Mouse (Mus musculus) gastrocnemius, postnatal 10 days (tissue): ENCODE data around the gene Cass4. TPM values are rescaled to one million over a fixed set of nuclear protein-coding genes. Genes with fewer than 3 reads are reported as not detected.

ENCODE experiments used
- DNase-seq: peaks from one replicate; pipeline ENCODE4 v3.0.0; 2021; ENCODE audit warnings: mixed read lengths
- long read RNA-seq, 2 experiments: library from polyadenylated mRNA; stranded (forward); transcript quantifications; one replicate each; pipeline ENCODE4 v2.0.0; 2021
- total RNA-seq, 2 experiments: library from RNA; stranded (reverse); gene quantifications; 2 replicates each; pipeline ENCODE4 v1.2.3; 2021

The Cass4 gene
- under 1 TPM; 0.26 to 0.41 TPM for total RNA-seq
- long read RNA-seq, experiment 1, partial matches to known transcripts, result 0 of 1 reads
- long read RNA-seq, experiment 1, other reads (novel, unspliced or antisense), result 0 of 1 reads
- long read RNA-seq, experiment 2, result 0 reads

DNA sequence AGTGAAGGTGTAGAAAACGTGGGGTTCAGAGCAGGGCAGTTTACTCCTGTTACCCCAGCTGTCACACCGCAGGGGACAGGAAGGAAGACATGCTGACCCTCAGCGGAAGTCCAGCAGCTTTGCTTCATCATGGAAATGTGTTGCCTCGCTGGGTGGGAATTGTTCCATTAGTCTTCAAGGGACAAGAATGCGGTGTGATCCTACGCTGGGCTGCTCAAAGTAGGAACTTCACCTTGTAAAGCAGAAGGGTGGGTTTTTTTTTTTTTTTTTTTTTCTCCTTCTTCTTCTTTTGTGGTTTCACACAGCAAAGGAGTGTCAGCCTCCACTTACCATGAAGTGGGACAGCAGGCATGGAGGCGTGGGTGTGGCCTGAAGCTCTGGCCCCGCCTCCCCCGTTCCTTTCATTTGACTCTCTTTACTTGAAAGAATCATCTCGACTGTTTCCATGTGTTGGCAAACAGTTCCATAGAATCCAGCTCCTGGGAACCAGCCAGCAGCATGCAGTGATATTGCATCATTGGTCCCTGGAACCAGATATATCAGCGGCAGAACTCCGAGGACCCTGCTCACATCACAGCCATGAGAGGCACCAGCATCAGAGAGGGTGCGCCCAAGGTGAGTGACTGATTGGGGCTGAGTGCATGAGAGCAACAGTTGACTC lies at the start of gene Cass4:
Gene Cass4, plus strand, starts transcription at position 404 of the 661 bp plus-strand sequence.
- DNase-seq, result no peak

DNA sequence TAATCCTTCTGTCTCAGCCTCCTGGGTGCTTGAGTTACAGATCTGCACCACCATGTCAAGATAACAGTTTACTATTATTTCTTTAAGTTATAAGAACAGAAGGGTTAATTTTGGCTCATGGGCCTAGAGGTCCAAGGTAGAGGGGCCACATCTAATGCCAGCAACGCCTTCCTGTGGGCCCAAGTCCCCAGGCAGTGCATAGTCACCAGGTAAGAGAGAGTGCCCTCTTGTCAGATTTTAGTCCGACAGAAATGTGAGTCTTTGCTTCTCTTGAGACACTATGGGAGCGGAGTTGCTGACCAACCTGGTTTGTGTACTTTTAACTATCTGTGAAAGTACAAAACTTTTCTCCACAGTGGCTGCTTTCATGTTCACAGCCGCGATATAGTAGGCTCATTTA lies 48.9 kb upstream of the Cass4 start:
- no peak for DNase-seq

DNA sequence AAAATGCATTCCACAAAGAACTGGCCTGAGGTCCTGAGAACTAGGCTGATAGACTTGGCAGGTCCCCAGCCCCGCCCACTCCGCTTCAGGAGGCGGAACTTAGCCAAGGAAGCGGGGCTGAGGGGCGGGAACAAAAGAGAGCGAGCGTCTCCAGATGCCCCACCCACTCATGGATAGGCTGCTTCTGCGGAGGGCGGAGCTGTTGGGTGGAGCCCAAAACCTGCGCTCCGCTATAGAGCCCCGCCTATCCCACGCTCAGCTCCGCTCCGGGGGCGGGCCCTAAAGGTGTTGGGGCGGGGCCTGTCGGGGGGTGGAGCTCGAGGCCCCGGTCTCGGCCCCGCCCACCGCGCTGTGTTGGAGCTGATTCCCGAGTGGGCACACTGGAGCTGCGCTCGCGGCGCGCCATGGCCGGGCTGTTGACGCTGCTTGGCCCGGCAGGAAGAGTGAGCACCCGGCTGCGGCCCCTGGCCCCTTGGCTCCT lies 48.3 kb upstream of the Cass4 start, which contains the start of gene Fam210b:
Gene Fam210b, plus strand, starts transcription at position 308 of the 481 bp plus-strand sequence.
- peak; percentile 90 for DNase-seq

- DNase-seq, result no peak
These were observed 47.3 kb upstream of the Cass4 start for GRCm38 (mm10) chr2:172346034-172346929.

DNA sequence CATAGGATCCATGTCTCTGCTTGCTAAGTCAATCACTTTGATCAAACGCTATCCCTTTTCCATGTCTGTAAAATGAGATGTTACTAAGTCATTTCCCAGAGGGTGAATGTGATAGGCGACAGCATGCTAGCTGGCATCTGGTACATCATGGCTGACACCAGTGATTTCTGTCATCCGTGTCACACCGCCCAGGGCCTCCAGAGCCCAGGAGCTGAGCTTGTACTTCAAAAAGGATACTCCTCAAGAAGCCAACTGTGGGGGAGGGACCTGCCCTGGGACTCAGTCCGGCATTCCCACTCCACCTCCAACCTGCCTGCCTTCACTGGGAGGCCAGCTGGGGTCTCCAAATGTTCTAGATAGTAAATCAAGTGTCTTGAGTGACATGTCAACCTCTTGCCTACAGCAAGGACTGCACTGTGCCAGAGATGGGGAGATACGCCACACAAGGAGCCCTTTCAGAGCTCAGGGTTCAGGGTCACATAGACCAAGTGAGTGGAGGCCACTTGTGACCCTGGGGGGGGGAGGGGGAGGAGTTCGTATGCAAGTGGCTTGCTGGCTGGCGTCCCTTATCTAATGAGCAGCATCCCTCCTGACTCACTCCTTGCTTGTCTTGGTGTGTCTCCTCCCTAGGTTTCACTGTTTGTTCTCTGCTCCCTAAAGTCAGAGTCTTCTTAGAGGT lies 46.5 kb upstream of the Cass4 start:
- DNase-seq, result no peak

DNA sequence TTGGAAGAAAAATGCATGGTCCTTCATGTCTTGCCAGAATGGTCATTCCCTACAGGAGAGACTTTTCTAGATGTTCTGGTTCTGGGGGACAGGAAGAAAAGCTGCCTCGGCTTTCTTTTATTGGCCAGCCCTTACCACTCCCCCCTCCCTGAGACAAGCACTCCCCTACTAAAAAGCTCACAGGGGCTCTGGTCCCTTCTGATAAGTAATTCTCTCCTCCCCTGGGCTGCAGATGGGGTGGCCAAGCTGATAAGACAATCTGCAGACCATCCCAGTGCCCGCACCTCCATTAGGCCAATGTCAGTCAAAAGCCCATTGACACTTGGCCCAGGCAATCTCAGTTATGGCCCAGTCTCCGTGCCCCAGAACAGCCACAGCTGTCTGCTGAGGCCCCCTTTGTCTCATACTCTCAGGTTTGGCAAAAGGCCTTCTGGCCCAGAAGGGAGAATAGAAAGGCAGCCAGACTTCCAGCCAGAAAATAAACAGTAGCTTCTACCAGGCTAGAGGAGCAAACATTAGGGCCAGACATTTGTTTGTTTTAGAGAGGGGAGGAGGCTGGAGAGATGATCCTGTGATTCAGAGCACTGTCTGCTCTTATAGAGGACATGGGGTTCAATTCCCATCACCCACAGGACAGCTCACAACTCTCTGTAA lies 45.2 kb upstream of the Cass4 start:
- DNase-seq, result no peak

- no peak for DNase-seq
These were observed 43.8 kb upstream of the Cass4 start for GRCm38 (mm10) chr2:172349776-172350175.

GRCm38 (mm10) chr2:172350773-172351172 lies 42.8 kb upstream of the Cass4 start:
- DNase-seq, result no peak

DNA sequence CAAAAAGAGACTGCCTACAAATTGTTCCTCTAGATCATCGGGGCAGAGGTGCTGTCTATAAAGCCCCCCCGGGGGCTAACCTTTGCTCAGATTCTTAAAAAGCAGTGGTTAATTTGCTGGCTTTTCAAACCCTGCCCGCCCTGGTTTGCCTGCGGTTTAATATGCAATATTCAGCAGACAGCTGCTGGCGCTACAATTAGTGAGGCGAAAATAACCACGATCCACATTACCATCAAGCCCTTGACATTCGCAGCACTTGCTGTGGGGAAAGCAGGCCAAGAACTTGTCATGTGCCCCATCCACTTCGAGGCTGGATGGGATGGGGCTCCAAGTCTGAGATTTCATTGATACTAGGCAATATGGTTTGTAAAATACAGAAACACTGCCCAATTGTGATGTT lies 40.4 kb upstream of the Cass4 start:
- DNase-seq, result no peak

GRCm38 (mm10) chr2:172354761-172355160 lies 38.8 kb upstream of the Cass4 start:
- DNase-seq, result no peak

- no peak for DNase-seq
These were observed 37.8 kb upstream of the Cass4 start for GRCm38 (mm10) chr2:172355833-172356232.

DNA sequence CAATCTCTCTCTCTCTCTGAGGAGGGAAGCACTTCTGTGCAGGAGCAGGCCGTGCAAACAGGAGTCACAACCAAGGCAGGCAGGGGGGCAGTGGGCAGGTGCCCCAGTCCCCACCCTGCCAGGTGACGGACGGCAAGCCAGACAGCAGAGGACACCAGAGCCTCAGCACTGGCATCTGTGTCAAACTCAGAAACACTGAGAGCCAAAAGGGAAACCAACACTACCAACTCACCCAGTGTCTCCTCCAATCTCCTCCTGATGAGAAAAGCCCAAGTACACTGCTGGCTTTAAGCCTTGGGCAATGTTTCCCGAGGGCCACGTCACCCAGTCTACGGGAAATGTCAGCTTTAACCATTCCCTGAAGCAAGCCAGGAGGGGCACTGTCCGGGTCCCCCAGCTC lies 30.4 kb upstream of the Cass4 start:
- DNase-seq, result no peak

DNA sequence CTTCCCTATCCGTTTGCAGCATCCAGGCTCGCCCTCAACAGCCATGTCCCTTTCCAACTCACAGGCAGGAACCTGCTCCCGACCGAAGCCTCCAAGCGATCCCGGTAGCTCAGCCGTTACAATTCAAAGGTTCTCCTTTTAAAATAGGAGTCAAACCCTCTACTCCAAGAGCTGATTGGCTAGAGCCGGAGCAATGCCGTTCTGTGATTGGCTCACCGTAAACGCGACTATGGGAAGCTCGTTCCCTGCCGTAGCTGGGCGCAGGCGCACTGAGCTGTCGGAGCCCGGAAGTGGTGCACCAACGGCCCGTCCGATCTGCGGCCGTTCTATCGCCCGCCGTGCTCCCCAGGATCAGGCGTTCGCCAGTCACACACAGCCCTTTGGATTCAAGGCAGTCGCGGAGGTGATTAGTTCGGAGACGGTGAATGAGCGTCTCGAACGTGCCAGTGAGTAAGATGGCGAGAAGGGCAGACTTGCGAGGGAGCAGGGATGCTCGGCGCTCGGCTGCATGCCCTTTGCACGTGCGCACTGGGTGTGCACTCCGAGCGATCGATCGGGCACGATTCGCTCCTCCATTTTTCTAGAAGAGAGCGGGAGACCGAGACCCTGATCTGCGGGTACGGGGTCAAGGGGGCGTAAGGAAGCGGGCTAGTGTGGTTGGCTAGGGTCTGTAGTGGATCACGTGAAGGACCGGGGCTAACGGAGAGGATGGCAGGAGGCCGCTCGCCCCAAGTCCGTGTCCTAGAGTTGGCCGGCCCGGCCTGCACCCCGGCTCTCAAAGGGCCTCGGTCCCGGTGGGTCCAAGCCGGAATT lies 23.0 kb upstream of the Cass4 start, which contains the start of the genes Aurka and Cstf1:
Gene Aurka, minus strand, starts transcription at position 125 of the 813 bp plus-strand sequence.
Gene Cstf1, plus strand, starts transcription at position 271 of the 813 bp plus-strand sequence.
- peak; percentile 93 for DNase-seq

DNA sequence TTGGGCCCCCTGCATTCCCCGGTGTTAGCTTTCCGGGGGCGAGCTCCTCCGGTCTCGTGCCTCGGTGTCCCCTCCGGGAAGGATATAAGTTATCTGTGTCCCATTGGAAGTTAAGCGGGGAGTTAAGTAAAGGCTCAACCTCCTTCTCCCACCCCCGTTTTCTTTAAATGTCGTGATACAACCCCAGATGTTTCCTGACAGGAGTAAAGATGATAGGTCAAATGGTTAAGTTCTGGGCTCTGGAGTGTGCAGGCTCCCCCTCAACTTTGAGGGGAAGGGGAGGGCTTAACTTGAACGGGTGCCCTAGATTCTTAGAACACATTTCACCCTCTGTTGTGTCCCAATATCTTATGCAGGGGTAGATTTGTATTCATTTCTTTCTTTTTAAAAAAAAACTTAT lies 22.3 kb upstream of the Cass4 start:
- no peak for DNase-seq

- no peak for DNase-seq
These were observed 17.0 kb upstream of the Cass4 start for GRCm38 (mm10) chr2:172376551-172376950.

DNA sequence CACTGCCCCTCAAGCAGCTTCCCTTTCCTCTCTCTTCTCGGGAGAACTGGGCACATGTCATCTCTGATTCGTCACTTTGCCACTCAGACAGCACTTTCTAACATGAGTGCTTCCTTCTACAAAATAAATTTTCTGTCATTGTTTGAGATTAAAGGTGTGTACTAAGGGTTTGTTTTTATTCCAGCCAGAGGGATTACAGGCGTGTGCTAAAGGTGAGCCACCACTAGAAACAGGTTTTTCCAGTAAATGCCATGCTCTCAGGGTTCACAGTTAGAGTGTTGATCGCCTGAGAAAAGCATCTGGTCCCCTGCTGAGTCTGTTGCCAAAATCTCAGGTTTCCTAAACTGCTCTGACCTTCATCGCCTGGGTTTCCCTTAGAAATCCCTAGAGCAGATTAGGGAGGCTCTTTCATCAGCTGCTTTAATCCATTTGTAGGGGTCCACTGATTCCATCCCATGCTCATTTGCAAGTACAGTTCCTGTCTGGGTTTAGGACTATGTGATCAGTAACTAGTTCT lies 16.5 kb upstream of the Cass4 start:
- no peak for DNase-seq

DNA sequence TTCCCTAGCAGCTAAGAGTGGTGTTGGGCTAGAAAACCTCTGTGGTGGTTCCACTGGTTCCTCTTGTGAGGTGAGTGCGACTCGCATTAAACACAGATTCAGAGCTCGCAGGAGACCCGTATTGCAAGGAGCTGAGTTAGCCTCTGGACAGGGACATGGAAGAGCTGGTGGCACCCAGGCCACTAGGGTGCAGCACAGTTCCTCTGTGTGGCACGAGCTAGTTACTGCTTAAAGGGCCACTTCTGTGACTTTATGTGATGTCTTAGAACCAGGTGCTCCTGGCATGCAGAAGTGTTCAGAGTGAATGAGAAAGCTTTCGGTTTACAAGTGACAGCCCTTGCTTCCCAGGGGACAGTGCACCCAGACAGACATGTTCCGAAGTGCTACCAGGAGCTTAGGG lies 15.3 kb upstream of the Cass4 start:
- DNase-seq, result no peak

GRCm38 (mm10) chr2:172380513-172380912 lies 13.1 kb upstream of the Cass4 start:
- DNase-seq, result no peak

DNA sequence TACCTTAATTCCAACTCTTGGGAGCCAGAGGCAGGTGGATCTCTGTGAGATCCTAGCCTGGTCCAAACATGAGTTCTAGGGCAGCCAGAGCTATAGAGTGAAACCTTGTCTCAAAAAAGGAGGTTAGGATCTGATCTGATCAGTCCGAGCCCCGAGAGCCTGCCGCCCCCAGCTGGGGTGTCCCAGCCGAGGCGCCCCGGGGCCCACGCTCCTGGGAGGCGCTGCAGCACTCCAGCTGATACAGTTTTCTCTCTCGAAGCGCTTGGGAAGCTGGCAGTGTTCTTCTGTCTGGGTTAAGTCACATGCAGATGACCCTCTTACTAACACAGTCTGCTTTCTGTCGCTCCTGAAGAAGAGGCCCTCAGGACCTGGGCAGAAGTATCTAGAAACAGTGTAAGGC lies 12.3 kb upstream of the Cass4 start:
- DNase-seq, result no peak

DNA sequence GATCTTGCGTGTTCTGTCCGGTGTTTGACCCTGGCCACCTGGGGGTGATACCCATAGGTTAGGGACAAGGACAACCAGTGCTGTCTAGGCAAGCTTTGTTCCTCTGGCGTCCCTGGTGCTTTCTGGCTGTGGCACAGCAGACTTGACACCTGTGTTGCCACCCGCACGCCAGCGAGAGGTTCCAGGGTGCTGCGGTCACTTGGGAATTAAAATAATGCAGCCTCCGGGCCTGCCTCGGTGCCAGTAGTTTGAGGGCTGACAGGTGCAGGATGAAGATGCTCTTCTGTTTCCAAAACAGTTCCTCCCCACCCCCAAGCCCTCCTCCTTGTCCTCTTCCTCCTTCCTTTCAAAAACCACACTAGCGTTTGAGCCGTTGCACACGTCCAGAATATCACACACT lies 11.7 kb upstream of the Cass4 start:
- no peak for DNase-seq

DNA sequence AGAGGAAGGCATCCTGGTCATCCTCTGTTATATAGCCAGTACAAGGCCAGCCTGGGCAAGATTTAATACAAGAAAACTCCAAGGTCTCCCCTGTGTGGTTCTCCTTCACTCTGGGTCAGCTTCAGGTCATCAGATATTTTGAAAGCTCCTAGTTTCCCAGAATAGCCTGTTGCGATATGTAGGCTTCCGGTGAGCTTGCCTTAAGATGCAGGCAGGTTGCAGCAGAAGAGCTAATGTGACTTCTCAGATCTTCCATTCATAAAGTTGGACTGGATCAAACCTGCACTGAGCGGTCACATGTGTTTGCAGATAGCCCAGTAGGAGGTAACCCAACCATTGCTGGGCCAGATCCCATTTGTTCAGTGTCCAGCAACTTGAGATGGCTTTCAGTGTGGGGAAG lies 8.9 kb upstream of the Cass4 start:
- no peak for DNase-seq
